Mouse (Mus musculus): ENCODE measurements at regions not wholly inside any gene's neighbourhood (a gene's known extent, or its start where the extent isn't known, plus 50 kb on each side); places are given as distances from the start of the nearest gene placed in this dataset.

GRCm38 (mm10) chr2:17065149-17066145 is 665.8 kb downstream of the Nebl start:
- peak; percentile 20 for DNase-seq (ENCODE audit: low spot score)

All from ovary, postnatal 36 days (tissue).